Mouse (Mus musculus) heart, adult 10 weeks (tissue): ENCODE results near the gene Tmem33. TPM values are rescaled to one million over a fixed set of nuclear protein-coding genes. Genes with fewer than 3 reads are reported as not detected.

Experiments used
- polyA plus RNA-seq: library from polyadenylated mRNA; stranded (reverse); fragments of 350-450 nt; fragmentation: Illumina TruSeq; extraction: RNeasy Lipid Tissue Mini Kit (QIAGEN cat#74804); gene quantifications from one replicate; pipeline ENCODE4 v1.2.3, GENCODE M21; 2014; ENCODE audit warnings: low read depth, low replicate concordance

The Tmem33 gene
- polyA plus RNA-seq: 32.7 TPM

DNA sequence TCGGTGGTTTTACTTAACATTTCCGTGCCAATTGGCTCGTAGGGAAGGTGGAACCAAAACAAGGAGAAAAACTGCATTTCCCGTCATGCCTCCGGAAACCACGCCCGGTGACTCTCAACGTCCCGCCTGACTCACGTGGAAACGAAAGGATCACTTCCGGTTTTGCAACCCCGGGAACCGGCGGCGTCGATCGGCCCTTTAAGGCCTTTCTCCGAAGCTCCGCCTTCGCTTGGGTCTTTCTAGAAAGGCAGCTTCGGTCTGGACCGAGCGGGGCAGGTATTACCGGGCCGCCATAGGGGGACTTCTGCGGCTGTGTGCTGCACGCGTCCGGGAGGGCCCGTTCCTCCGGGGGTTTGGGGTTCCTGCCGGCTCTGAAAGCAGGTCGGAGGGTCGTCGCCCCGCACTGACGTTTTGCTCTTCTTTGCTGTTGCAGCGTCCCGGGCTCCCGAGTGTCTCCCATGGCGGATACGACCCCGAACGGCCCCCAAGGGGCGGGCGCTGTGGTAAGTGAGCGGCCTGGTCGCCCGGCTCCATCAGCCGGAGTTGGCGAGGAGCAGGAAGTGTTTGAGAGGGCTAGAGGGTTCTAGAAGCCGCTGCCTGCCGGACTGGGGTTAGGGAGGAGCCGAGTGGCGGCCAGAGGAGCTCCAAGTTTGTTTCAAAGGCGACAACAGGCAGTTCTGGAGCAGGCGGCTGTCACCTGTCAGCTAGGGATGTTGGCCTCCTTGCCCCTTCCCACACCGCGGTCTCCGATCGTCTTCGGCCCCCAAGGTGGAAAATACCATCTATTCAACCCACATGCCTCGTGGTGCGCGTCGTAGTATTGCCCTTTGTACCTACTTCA, at the start of gene Tmem33:
TSS of gene Tmem33 (plus strand) at position 35 of the 841 bp plus-strand sequence.

DNA sequence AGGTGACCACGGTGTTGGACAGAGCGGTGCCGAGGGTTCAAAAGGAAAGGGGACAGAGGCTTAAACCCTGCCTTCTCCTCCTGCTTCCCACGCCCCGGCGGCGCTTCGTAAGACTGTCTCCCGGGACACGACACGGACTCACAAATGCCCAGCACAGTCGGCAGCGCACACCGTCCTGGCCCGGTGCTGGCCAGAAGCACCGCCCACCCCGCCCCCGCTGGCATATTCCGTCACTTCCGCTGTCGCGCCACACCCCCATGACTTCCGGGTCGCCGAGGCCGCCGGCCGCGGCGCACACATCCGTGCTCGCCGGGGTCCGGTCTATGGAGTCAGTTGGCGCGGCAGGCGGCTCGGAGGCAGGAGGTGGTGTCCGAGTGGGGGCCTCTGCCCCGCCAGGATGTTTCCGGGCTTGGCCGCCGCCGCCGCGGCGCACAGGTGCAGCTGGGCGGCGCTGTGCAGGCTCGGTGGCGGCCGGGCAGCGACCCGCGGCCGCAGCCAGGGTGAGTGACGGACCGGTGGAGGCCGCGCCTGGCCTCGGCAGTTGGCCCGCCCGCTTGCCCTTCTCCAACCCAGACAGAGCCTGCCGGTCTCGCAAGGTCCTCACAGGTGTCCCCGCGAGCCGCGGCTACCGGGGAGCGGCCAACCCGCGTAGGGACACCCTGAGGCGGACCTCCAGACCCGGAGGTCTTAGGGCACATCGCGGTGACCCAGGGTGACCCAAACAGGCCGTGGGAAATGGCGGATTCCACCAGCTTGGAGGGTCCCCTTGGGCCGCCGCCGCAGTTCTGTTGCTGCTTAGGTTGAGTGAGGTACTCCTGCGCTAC, 46.5 kb downstream of the Tmem33 start, which contains the start of gene Slc30a9:
TSS of gene Slc30a9 (plus strand) at position 258 of the 824 bp plus-strand sequence.

Other genes with a start within 250 kb of the Tmem33 start
- gene Phox2b, start 161.3 kb upstream of the Tmem33 start, polyA plus RNA-seq: not detected
- gene Slc30a9, start 46.4 kb downstream of the Tmem33 start, polyA plus RNA-seq: 95.4 TPM
- gene Bend4, start 167.7 kb downstream of the Tmem33 start, polyA plus RNA-seq: 0.94 TPM